Mouse (Mus musculus): ENCODE data around the gene Abcd4.

Abcd4 gene

DNA sequence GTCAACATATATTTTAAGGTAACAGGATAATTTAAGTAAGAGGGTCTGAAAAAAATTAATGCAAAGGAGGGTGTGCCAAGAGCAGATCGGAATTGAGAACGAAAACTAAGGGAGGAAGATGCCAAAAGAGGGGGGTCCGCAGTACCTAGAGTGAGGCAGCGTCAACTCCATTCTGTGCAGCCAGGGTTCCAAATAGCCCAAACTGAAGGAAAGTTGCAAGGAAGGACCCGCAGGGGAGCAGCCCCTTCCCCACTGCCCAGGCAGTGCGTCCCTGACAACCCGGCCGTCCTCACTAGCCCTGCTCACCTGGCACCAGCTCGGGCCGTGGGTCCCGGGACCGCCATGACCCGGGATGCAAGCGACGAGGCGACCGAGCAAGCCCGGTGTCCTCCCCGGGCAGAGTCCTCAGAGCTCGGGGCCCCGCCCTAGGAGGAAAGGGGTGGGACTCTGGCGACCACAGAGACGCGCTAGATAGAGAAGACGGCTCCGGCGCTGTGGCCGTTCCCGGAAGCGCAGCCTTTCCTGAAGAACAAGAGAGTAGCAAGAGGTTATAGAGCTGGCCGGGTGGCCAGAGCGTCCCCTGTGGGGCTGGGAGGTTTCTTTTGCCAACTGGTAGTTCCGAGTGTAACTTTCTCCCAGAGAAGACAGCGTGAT lies at the start of gene Abcd4:
Gene Abcd4, minus strand, starts transcription at position 437 of the 654 bp plus-strand sequence.
- DNase-seq (ENCODE audit: low spot score in 2 of 2) = peak; percentile 96

DNA sequence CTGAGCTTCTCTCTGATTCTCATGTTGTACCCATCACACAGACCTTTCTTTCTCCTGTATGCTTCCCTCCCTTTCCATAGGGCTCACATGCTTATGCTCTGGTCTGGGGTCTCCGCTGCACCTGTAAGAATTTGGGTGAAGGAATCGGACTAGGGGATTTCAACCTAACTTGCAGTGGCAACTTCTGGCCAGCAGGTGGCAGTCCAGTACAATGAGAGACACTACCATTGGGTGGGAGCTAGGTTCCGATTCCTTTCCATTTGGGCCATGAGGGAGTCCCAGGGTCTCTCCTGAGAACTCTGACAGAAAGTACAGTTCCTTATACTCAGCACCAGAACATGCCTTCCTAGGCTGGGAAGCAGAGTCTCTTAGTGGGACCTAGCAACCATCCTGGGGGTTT lies 36.7 kb upstream of the Abcd4 start:
- peak; percentile 26 to 34 for DNase-seq (ENCODE audit: low spot score in 2 of 2)

DNA sequence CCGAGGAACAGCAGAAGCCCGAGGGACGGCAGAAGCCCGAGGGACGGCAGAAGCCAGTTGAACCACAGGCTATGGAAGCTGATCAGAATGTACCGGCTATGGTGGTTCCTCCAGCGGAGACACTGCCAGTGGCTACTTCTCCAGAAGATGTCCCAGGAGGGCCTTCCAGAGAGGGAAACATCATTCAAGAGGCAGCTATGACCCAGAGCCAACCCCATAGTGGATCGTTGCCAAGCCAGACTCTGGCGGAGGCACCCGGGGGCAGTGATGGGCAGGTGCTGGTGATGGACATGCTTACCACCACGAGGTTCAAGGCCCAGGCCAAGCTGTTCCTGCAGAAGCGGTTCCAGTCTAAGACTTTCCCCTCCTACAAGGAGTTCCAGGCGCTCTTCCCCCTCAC lies 33.0 kb upstream of the Abcd4 start:
- no peak for DNase-seq (ENCODE audit: low spot score in 2 of 2)

DNA sequence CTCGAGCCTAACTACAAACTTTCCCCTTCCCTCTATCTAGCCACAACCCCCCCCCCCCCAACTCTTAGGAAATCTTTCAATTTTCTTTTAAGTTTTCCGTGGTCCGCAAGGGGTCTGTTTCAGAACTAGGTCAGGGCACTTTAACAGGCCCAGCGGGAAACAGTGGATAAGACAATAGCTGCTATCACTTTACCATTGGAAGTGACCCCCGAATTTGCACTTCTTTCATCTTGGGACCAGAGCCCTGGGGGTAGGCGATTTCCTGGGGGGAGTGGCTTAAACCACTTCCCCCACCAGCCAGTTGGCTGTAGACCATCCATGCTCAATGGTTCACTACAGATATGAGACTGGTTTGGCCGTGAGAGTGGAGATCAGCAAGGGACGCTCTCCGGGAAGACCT lies 23.4 kb upstream of the Abcd4 start, which contains the start of gene Vrtn:
Gene Vrtn, plus strand, starts transcription at position 366 of the 400 bp plus-strand sequence.
- DNase-seq (ENCODE audit: low spot score in 2 of 2) = no peak

DNA sequence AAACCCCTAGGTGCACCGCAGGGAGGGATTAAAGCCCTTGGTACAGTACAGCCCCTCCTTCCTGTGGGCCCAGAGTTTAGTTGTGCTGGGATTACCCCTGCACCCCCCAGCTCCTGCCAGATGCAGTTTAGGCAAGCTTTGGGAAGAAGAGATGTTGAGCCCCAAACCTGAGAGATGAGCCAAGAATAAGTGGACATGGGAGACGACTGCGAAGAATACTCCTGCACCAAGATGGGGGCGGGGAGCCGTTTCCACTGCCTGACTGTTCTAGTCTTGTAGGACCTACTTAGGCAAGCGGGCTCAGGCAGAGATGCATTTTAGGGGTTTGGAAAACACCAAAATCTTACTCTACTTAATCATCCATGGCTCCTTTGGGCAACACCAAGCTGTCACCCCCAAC lies 23.0 kb upstream of the Abcd4 start:
- no peak for DNase-seq (ENCODE audit: low spot score in 2 of 2)

DNA sequence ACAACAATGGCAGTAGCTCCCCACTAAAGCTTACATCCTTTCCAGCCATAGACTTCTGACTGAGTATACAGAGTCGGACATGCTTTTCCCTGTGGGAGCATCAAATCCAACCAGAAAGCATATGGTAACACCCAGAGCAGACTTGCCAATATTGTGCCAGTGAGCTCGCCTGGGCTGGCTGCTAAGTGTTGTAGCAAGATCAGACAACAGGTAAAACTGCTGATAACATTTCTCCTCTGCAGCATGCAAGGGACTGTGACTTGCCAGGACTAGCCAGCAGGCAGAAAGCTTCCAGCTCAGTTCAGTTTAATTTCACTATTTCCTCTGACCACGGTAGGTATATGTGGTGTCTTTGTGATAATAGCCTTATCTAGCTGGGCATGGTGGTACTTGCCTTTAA lies 14.7 kb upstream of the Abcd4 start:
- DNase-seq (ENCODE audit: low spot score in 2 of 2) = no peak

DNA sequence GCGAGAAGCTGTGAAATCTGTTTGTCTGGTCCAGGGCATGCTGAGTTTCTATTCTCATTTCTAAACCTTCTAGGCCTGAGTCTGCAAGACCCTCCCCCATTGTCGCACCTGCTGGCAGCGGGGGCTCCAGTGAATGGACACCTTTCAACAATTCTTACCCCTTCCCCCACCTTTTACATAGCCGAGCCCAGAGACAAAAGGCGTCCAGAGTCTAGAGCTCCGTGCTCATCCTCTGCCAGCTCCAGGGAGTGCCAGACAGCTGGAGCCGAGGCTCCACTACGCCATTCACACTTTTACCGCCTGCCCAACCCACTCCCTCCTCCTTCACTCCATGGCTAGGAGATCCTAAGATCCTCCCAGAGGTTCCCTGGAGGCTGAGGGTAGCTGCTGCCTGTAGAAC lies 7.9 kb upstream of the Abcd4 start:
- DNase-seq (ENCODE audit: low spot score in 2 of 2) = no peak

DNA sequence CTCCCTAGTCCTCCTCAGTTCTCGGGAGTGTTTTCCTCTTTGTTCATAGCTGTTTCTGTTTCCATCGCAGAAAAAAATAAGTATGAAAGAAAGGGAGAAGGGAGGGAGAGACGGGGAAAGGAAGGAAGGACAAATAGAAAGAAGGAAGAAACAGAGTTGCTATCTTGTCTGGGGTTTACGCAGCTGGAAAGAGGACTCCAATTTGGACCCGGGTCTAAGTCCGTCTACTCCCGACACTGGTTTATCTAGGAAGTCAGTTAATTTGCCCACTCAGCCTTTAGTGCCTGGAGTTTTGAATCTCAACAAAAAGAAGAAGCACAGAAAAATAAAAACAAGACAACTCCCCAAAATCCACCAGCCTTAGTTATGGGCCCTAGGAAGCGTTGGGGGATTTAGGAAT lies 7.4 kb upstream of the Abcd4 start:
- no peak for DNase-seq (ENCODE audit: low spot score in 2 of 2)

DNA sequence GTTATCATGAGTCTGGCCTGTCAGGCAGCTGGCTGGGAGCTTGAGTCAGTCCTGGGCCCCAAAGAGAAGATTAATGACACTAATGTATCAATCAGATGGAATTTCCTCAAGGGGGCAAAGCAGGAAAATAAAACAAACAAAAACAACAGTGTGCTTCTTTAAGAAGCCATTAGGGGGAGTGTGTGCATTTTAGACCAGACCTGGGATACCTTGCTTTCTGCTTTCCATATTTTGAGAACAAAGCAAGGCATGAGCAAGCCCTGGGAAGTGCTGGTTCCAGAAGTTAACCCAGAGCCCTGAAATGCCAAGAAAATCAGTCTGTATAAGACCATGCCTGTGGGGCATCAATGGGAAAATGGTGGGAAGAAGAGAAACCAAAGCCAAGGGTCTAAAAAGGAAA lies 3.8 kb upstream of the Abcd4 start:
- no peak for DNase-seq (ENCODE audit: low spot score in 2 of 2)

DNA sequence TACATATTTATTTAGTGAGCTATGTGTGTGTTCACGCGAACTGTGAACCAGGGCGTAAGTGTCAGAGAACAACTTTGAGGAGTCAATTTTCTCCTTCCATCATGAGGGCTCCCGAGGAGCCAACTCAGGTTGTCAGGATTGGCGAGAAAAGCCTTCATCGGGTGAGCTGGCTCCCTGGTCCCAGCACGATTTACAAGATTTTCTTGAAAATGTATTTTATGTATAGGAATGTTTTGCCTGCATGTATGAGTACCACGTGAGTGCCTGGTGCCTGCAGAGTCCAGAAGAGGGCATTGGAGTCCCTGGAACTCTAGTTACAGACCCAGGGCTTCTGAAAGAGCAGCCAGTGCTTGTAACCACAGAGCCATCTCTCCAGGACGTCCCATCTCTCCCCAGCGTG lies 450 bp upstream of the Abcd4 start:
- DNase-seq (ENCODE audit: low spot score in 2 of 2) = peak in 1 of 2 experiments; percentile 18

DNA sequence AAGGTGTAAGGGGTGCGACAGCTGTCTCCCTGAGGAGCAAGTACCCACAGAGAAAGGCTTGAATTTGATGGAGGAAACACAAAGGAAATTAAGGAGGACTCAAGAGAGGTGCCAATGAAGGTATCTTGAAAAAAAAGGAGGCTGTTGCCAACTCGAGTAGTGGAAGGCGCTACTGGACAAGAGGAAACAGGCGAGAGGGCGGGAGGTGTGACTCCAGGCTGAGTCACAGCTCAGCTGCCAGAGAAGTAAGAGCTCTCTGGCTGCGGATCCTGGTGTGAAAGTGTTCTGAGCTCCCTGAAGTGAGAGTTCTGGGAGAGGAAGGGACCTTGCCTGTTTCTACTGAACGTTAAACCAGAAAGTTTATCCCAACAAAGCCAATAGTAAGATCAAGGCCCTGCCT lies 2.7 kb downstream of the Abcd4 start:
- no peak for DNase-seq (ENCODE audit: low spot score in 2 of 2)

DNA sequence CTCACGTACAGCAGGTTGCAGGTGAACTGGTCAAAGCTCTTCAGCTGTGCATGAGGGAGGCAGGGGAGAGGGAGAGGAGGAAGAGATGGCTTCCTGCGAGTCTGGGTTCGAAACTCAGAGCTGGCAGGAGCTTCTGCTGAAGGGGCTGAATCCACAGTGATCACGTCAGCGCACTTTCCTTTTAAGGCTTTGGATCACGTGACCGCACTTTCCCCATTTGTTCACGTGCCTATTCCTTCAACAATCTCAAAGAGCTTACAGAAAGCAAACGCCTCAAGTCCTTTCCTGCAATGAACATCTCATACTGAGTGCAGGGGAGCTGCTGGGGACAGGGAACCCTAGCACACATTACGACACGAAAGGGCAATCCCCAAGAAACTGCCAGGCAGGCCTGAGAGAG lies 3.2 kb downstream of the Abcd4 start:
- no peak for DNase-seq (ENCODE audit: low spot score in 2 of 2)

DNA sequence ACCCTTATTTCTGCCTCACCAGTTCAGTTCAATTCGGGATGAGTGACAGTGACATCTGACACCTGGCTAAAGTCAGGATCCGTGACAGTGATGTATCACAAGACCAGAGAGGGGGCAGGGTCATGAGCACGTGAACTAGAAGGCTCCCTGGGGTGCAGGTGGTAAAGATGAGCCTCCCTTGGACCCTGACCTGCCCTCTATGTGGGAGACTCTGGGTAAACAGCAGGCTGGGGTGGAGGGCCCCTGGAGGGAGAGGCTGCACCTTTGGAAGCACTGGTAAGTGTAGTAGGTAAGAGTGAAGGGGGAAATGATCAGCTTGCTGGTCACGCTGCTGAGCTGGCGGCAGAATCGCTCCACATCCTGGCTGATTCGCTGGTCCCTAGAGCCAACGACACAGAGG lies 4.7 kb downstream of the Abcd4 start:
- DNase-seq (ENCODE audit: low spot score in 2 of 2) = no peak

DNA sequence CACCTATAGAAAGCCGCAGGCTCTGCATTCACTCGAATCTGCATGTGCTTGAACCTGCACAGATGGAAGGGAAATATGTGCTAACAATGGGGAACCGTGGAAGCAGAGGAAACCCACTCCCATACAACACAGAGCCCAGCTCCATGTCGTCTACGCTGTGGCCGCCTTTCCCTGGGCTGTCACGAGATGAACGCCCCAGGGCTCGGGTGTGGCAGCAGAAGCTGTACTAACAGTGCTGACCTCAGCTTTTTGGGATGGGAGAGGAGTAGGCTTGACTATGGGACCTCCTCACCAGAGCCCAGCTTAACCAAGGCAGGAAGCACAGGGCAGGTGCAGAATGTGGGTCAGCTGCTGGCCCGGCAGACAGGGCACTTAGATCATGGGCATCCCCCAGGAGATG lies 5.5 kb downstream of the Abcd4 start:
- DNase-seq (ENCODE audit: low spot score in 2 of 2) = no peak

DNA sequence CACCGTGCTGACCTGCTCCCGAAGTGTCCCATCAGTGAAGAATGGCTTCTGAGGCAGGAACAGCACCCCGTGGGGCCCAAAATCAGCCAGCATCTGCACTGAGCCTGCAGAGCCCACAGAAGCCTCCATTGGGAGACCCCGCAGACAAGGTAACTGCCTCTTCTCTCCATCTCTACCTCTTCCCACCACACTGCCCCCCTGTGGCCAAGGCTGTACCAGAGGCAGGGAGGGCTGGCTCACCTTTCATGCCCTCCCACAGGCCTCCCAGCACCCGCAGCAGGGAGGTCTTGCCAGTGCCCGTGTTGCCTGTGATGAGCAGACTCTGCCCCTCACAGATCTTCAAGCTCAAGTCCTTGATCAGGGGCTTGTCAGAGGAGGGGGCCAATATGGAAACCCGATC lies 11.4 kb downstream of the Abcd4 start:
- DNase-seq (ENCODE audit: low spot score in 2 of 2) = no peak

DNA sequence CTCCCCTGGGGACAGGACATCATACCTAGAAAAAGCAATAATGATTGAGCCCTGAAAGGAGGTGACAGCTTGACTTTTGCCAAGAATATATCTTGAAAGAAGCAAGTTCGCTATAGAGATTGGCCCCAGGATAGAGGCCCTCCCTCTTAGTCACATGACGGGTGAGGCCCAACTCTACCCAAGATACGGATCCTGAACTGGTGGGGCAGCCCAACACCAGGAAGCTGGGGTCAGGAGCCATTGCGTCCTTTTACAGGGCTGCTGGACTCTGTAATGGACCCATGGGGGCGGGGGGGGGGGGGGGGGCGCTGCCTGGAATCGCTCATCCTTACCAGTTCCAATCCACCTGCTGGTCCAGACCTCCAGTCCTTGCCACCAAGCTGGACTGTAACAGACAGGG lies 13.2 kb downstream of the Abcd4 start:
- no peak for DNase-seq (ENCODE audit: low spot score in 2 of 2)

DNA sequence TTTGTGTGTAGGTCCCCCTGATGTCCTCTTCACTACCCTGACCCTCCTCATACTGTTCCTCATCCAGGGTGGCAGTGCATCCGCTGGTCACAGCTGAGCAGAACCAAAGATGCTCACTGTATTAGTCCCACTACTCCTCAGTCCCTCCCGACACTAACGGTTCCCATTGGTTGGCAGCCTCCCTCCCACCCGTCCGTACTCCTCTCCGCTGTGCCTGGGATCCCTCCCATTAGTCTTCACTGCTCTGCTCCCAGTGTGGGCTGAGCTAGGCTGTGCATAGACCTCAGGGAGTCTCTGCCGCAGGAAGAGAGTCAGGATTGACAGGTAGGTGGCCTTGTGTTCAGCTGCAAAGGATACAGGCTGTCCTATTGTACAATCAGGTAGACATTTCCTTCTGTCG lies 18.9 kb downstream of the Abcd4 start:
- DNase-seq (ENCODE audit: low spot score in 2 of 2) = no peak

DNA sequence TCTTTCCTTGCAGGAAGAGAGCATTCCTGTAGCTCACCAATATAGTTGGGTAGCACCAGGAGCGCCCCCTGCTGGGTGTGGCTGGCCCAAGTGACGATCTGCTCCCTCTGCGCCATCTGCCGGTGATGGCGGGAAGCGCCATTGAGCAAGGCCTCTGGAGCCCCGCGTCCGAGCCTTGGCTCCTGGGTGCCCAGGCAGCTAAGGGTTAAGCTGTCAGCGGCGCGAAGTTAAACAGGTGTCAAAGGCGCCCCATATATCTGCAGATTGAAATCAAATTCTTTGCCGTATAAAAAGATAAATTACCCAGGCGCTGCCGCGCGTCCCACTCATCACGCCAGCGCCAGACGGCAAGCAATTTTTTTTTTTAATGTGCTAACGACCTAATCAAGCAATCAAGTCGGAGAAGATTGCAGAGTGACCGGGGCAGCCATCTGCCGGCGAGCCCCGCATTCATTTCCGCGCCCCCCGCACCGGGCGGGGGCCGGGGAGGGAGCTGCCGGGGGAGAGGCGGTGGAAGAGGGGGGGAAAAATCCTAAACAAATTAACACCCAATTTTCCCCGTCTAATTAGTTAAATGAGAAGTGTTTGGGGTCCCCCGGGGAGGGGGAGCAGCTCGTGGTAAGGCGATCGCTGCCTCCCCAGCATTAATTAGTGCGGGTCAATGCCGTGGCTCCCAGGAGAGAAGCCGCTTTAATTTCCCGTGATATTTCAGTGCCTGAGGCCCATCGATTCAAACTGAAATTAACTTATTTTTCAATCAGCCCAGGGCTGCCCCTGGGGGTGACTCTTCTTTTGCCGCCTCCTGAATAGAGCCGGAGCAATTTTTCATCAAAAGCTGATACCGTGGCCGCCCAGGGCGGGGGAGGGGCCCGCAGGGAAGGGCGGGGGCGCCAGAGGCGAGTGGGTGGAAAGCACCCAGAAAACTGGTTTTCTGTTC lies 27.1 kb downstream of the Abcd4 start:
- DNase-seq (ENCODE audit: low spot score in 2 of 2) = peak; percentile 74 to 83

DNA sequence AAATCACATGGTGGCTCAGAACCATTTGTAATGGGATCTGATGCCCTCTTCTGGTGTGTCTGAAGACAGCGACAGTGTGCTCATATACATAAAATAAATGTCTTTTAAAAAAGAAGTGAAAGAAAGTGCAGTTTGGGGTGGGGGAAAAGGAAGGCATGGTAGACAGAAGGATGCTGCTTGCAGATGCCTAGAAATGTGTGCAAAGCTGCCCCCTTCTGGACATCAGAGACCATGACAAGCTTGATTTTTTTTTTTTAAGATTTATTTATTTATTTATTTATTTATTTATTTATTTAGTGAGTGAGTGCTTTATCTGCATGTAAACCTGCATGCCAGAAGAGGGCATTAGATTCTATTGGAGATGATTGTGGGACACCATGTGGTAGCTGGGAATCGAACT lies 35.9 kb downstream of the Abcd4 start:
- no peak for DNase-seq (ENCODE audit: low spot score in 2 of 2)

DNA sequence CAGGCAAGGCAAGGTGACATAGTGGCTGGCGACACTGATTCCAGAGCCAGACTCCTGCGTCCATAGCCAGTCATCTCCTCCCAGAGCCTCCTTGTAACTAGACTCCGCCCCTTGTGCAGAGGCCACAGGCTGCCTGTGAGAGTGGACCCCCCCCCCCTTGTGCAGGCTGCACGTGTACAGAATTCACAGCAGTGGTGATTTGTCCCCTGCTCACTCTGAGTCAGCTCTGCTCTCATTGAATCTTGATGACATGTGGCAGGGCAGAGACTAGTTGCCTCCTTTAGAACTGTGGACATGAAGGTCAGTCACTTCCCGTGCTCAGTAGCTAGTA lies 38.8 kb downstream of the Abcd4 start:
- DNase-seq (ENCODE audit: low spot score in 2 of 2) = no peak

DNA sequence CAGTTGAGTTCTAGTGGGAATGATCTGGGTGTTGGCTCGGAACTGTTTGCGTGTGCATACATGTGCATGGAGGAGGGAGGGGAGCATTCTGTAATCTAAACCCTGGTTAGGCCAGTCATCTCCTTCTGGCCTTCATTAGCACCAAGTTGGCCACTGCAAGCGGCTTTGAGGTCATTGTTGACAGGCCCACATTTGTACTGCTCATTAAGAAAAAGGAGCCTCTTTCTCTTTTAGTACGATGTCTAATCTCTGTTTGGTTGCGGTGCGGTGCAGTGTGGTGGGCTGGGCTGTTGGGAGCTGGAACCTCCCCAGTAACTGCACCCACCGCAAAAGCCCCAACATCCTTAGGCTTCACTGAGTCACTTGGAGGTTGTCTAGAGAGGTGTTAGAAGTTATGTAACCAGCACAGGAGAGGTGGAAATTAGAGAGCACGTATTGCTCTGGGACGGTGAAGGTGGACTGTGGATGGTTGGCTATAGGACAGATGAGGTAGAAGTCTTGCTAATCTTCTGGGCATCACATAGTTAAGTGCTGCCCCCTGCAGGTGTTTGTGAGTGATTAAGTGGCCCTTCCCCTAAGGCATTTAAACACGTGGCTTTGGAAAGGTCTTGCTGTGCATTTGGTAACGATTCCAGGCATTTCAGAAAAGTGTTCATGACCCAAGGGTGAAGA lies 39.3 kb downstream of the Abcd4 start:
- DNase-seq (ENCODE audit: low spot score in 2 of 2) = no peak

DNA sequence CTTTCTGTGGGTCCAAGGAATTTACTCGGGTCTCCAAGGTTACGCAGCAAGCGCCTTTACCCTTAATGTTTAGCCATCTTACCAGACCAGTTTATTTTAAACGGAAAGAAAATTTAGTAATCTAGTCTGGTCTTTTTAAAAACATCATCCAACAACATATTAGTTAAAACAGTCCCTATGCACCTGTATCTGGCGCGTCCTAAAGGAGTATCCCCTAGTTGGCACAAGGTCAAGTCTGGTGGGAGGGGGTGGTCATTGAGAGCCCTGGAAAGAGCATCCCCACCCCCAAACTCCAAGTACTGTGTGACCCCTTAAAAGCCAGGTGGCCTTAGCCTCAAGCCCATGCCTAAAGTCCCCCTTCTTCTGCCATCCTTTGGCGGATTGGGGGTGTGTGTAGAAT lies 44.1 kb downstream of the Abcd4 start:
- no peak for DNase-seq (ENCODE audit: low spot score in 2 of 2)

DNA sequence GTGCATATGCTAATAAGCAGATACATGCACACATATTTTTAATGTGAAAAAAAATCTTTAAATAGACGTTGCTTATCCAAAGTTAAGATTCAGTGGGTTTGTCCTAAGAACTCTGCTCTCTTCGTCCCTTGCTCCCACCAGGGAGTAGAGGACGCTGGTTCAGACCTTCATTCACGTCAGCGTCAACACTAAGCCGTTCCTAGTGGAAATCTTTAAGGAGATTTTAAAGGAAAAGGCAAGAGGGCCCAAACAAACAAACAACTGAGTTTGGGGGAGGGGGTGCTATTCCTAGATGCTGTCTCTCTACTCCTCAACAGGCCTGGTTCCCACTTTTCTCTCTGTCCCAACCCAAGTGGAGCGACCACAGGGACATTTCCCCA lies 44.9 kb downstream of the Abcd4 start:
- DNase-seq (ENCODE audit: low spot score in 2 of 2) = no peak

Data from spleen, postnatal 36 days (tissue).